Mouse (Mus musculus) C2C12 (cell line): ENCODE data around the gene Zranb2.

ENCODE experiments used
- CTCF ChIP-seq: IDR thresholded peaks from one replicate; pipeline ENCODE4 v1.5.1; 2011; ENCODE audit not compliant: control insufficient read depth, insufficient read depth, insufficient read length
- MAX ChIP-seq: IDR thresholded peaks from one replicate; pipeline ENCODE4 v1.6.1; 2011; ENCODE audit warnings: mild to moderate bottlenecking, control low read depth
- MYOG ChIP-seq: IDR thresholded peaks from one replicate; pipeline ENCODE4 v1.6.1; 2011; ENCODE audit not compliant: control insufficient read depth, insufficient read length; ENCODE audit errors: extremely low read depth
- USF1 ChIP-seq: IDR thresholded peaks from one replicate; pipeline ENCODE4 v1.6.1; 2011; ENCODE audit warnings: low read depth, mild to moderate bottlenecking, control low read depth, moderate library complexity

- TF ChIP-seq CTCF (no peak), MYOG (no peak), MAX (no peak), USF1 (no peak)
Observed at GRCm38 (mm10) chr3:157572011-157572410, 38.1 kb downstream of the Zranb2 start.
